Mouse (Mus musculus) forebrain, embryonic 13.5 days (tissue): ENCODE results near the gene Siglece. TPM values are rescaled to one million over a fixed set of nuclear protein-coding genes. Genes with fewer than 3 reads are reported as not detected.

Source experiments
- ATAC-seq: fragments of 200-750 bp; cut with Nextera tagmentation; 2 replicates; pipeline ENCODE4 v1.8.0; 2017
- H3K27ac ChIP-seq: fragments of 300-500 bp; sonication (generic); 2 replicates; pipeline ENCODE4 v1.5.1; 2015; ENCODE audit warnings: inconsistent platforms, mild to moderate bottlenecking, moderate library complexity
- H3K27me3 ChIP-seq: fragments of 300-500 bp; sonication (generic); 2 replicates; pipeline ENCODE4 v1.6.1; 2015; ENCODE audit warnings: mild to moderate bottlenecking, inconsistent platforms
- H3K36me3 ChIP-seq: fragments of 300-500 bp; sonication (generic); 2 replicates; pipeline ENCODE4 v1.6.1; 2015; ENCODE audit warnings: mild to moderate bottlenecking, inconsistent platforms; ENCODE audit not compliant: poor library complexity, severe bottlenecking
- H3K4me1 ChIP-seq: fragments of 300-500 bp; sonication (generic); 2 replicates; pipeline ENCODE4 v1.6.1; 2015; ENCODE audit warnings: inconsistent platforms
- H3K4me2 ChIP-seq: fragments of 300-500 bp; sonication (generic); 2 replicates; pipeline ENCODE4 v1.6.1; 2015; ENCODE audit warnings: inconsistent platforms, mild to moderate bottlenecking, moderate library complexity
- H3K4me3 ChIP-seq: fragments of 300-500 bp; sonication (generic); 2 replicates; pipeline ENCODE4 v1.5.1; 2015; ENCODE audit warnings: mild to moderate bottlenecking, inconsistent platforms
- H3K9ac ChIP-seq: fragments of 300-500 bp; sonication (generic); 2 replicates; pipeline ENCODE4 v1.6.1; 2015; ENCODE audit warnings: mild to moderate bottlenecking, inconsistent platforms
- H3K9me3 ChIP-seq: fragments of 300-500 bp; sonication (generic); replicated peaks from 2 replicates; pipeline ENCODE4 v1.6.1; 2016; ENCODE audit warnings: inconsistent platforms
- WGBS: fragments of 180-500 bp; shearing (Covaris S2); methylation state at CpG from one replicate; pipeline ENCODE4 v1.1.7; 2015; 5-methylcytosine and 5-hydroxymethylcytosine counted together
- polyA plus RNA-seq: library from polyadenylated mRNA; unstranded; fragments of >200 nt; fragmentation: Nextera tagmentation; extraction: Ambion mirVana; gene quantifications from 2 replicates; pipeline ENCODE4 v1.2.1, GENCODE M21; 2015

Gene Siglece
- polyA plus RNA-seq, 1 experiment from 2014 or later, result 0.17 TPM

DNA sequence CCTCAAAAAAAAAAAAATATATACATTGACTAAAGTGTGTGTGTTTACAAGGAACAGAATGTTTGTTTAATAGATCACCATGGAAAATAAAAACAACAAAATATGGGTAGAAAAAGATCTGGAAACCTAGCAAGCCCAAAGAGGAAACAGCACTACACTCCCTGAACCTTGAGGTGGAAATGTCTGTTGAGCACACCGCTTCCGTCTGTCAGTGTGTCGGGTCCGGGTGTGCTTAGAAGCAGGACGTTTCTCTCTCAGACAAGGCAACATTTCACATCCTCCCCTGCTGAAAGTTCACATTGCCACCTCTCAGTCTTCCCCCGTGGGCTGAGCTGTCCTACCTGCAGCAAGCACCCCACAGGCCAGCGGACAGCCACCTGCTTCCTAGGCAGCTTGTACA lies 37.0 kb downstream of the Siglece start:
- no peak for ATAC-seq
- H3K9me3 ChIP-seq, result no peaks in the 10 kb centered on the region
- no peak overlapping the region for H3K9ac ChIP-seq
- H3K27me3 ChIP-seq, result no peaks in the 10 kb centered on the region
- no peaks in the 10 kb centered on the region for H3K4me1 ChIP-seq
- no peaks in the 10 kb centered on the region for H3K36me3 ChIP-seq
- 83% methylated on average over 7 of the region's 7 CpGs for WGBS
- no peak overlapping the region for H3K4me3 ChIP-seq
- no peak overlapping the region for H3K4me2 ChIP-seq
- H3K27ac ChIP-seq, result no peak overlapping the region

DNA sequence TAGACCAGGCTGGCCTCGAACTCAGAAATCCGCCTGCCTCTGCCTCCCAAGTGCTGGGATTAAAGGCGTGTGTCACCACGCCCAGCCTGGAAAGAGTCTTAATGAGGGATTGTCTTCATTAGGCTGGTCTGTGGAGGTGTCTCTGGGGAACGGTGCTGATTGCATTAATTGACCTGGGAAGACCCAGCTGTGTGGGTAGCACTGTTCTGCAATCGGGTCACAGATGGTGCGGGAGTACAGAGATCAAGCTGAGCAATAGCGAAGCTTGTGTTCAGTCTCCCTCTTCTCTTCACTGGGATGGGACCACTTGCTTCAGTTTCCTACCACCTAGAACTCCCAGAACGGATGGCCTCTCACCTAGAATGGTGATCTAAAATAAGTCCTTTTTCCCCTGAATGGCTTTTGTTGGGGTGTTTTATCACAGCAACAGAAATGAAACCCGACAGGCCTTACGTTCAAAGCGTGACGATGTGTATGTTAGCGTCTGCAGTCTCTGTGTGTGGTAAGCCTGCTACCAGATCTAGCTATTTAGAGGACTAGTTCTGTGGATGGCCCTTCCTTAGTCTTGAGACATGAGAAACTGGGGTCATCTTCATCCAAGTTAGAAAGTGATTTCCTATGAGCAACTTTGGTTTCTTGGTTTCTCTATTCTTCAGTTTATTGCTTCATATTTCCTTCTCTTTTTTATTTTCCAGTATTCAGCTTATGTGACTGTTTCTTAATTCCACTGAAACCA lies 46.0 kb downstream of the Siglece start:
- H3K9me3 ChIP-seq, result no peaks in the 10 kb centered on the region
- H3K27ac ChIP-seq, result no peak overlapping the region
- no peaks in the 10 kb centered on the region for H3K27me3 ChIP-seq
- no peaks in the 10 kb centered on the region for H3K36me3 ChIP-seq
- no peaks in the 10 kb centered on the region for H3K4me1 ChIP-seq
- no peak overlapping the region for H3K4me3 ChIP-seq
- no peak overlapping the region for H3K9ac ChIP-seq
- WGBS, result 89% methylated on average over 14 of the region's 14 CpGs
- ATAC-seq, result no peak
- no peak overlapping the region for H3K4me2 ChIP-seq

DNA sequence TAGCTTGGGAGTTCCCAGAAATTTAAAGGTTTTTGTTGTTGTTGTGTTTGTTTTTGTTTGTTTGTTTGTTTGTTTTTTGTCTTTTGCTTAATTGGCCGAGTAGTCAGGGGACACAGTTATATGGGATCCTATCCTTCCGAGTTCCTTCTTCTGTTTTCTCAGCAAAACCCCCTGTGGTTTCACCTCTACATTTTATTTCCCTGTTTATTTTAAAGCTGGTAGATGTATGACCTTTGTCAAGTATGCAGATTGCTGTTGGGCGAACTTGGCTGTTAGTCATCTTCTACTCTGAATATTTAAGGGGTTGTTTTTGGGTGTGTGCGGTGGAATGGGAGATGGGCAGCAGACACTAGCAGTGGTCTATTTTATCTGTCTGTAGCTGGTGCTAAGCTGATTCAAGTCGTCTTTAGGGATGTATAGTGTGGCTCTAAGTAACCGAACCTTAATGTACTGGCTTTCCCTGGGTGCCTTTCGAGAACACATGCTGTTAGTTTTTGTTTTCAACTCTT lies 51.6 kb downstream of the Siglece start:
- H3K36me3 ChIP-seq, result no peaks in the 10 kb centered on the region
- 85% methylated on average over 7 of the region's 7 CpGs for WGBS
- no peaks in the 10 kb centered on the region for H3K27me3 ChIP-seq
- ATAC-seq, result no peak
- H3K27ac ChIP-seq, result no peak overlapping the region
- no peak overlapping the region for H3K4me2 ChIP-seq
- H3K9me3 ChIP-seq, result no peaks in the 10 kb centered on the region
- H3K4me3 ChIP-seq, result no peak overlapping the region
- no peak overlapping the region for H3K9ac ChIP-seq
- peaks cover 10% of the 10 kb centered on the region for H3K4me1 ChIP-seq

DNA sequence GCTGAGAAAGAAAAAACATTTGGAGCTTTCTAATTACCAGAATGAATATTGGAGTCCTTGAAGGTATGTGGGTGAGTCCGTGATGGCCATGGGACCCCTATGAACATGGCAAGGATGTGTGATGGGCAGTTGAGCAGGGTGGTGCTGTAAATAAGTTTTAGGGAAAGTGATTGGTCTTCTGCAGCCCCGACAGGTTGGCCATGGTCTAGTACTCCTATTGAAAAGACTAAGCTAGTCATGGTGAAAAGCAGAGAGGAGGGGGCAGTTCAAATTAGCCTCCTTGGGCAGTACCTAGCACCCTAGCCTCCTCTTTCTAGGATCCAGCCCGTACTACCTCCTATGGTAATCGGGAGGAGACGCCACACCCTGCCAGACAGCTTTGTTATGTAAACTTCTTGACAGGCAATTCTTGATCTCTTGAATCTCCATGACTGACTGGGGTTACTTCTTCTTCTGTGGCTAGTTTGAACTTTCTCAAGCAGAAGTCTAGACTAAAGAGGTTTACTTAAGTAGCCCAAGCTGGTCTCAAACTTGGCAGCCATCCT lies 52.1 kb downstream of the Siglece start:
- peak overlapping the region; percentile 45; the same call in 1 of the 2 replicates for H3K9ac ChIP-seq
- H3K4me1 ChIP-seq, result peaks cover 10% of the 10 kb centered on the region
- peak overlapping the region; percentile 79 for H3K4me2 ChIP-seq
- H3K9me3 ChIP-seq, result no peaks in the 10 kb centered on the region
- H3K4me3 ChIP-seq, result peak overlapping the region; percentile 45
- no peaks in the 10 kb centered on the region for H3K27me3 ChIP-seq
- no peak for ATAC-seq
- 49% methylated on average over 5 of the region's 5 CpGs for WGBS
- H3K36me3 ChIP-seq, result no peaks in the 10 kb centered on the region
- H3K27ac ChIP-seq, result no peak overlapping the region

DNA sequence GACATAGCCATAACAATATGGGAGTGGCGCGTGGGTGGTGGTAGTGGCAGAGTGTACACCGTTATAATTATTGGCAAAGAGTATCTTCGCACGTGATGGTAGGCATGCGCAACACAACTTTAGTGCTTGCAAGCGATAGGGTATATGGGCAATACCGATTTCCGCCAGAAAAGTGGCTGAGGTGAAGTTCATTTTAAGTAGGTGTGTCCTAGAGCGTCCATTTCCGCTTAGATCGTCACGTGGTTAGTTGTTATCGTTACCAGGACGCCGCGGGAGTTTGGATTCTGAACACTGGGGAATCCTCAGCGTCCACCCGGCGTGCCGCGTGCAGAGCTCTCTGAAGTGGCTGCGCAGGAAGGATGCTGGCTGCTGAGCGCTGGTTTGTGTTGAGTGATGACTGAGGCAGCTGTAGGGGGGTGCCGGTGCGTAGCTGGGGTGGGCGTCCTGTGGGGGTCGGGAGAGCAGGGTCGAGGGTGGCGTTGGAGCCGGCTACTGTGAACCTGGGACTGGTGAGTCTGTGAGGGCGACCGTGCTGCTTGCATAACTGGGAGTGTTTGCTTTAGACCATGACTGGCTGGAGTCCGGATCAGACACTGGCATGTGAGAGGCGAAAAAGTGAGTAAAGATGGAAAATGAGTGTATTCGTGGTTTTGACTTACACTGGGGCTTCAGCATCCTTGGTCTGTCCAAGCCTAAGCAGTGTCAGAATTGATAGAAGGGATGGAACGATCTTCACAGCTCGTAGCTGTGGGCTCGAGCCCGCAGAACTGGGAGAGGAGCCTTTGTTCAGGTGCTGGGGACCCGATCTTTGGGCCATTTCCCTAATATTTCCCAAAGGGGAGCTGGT lies 52.8 kb downstream of the Siglece start, which contains the start of gene Zfp819:
Gene Zfp819, plus strand, starts transcription at position 274 of the 847 bp plus-strand sequence.
- Histone ChIP-seq H3K4me3 (peak within 1 kb of the TSS; percentile 45), H3K27ac (no peak within 1 kb of the TSS), H3K27me3 (no peaks in the 10 kb centered on the region), H3K4me2 (peak within 1 kb of the TSS; percentile 79), H3K36me3 (no peaks in the 10 kb centered on the region), H3K4me1 (peaks cover 10% of the 10 kb centered on the region), H3K9me3 (no peaks in the 10 kb centered on the region), H3K9ac (peak within 1 kb of the TSS; percentile 45)
- peak; percentile 94 for ATAC-seq
- WGBS, result 16% methylated on average over 41 of the region's 41 CpGs

DNA sequence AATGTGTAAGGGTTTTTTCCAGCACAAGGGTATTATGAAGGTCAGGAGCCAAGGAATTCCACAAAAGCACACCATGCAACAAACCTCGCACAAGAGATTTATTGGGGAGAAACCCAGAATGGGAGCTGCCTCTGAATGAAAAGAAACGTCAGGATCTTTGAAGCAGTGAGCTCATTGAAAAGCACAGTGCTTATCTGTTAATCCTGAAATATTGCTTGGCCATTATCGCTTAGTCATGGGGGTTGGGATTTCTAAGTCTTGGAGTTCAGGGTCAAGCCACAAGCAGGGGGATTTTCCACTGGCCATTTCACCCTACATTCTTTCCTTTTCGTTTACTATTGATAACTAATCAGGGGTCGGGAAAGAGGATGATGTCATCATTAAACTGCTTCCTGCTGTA lies 58.1 kb downstream of the Siglece start:
- Histone ChIP-seq H3K27me3 (no peaks in the 10 kb centered on the region), H3K9ac (no peak overlapping the region), H3K9me3 (no peaks in the 10 kb centered on the region), H3K4me2 (no peak overlapping the region), H3K4me3 (no peak overlapping the region), H3K36me3 (no peaks in the 10 kb centered on the region), H3K27ac (no peak overlapping the region), H3K4me1 (peaks cover 3% of the 10 kb centered on the region; the same call in 1 of the 2 replicates)
- WGBS, result 22% methylated on average over 5 of the region's 5 CpGs
- no peak for ATAC-seq

Other genes starting within 250 kb of the Siglece start
- gene Lim2, start 232.5 kb downstream of the Siglece start, polyA plus RNA-seq, result not detected in 2 replicates
- gene Nkg7, start 223.1 kb downstream of the Siglece start, polyA plus RNA-seq, result not detected in 2 replicates
- gene Cldnd2, start 219.4 kb downstream of the Siglece start, polyA plus RNA-seq, result not detected in 2 replicates
- gene Etfb, start 216.1 kb downstream of the Siglece start, polyA plus RNA-seq, result 152 and 167 TPM in 2 replicates
- 0.26 and 0.47 TPM in 2 replicates for gene Gm45233, start 216.0 kb downstream of the Siglece start, polyA plus RNA-seq
- 4.2 and 4.9 TPM in 2 replicates for gene Vsig10l, start 197.0 kb downstream of the Siglece start, polyA plus RNA-seq
- 3.7 and 4.9 TPM in 2 replicates for gene Iglon5, start 170.1 kb downstream of the Siglece start, polyA plus RNA-seq
- gene 4931406B18Rik, start 154.2 kb downstream of the Siglece start, polyA plus RNA-seq, result not detected in 2 replicates
- gene Cd33, start 115.7 kb downstream of the Siglece start, polyA plus RNA-seq, result 0.57 and 1.5 TPM in 2 replicates
- gene Zfp658, start 97.9 kb downstream of the Siglece start, polyA plus RNA-seq, result 8.8 and 9.4 TPM in 2 replicates
- 13.2 and 16.0 TPM in 2 replicates for gene Zfp719, start 80.6 kb downstream of the Siglece start, polyA plus RNA-seq
- 0.37 and 0.67 TPM in 2 replicates for gene Zfp819, start 53.0 kb downstream of the Siglece start, polyA plus RNA-seq
- not detected in 2 replicates for gene Ceacam18, start 25.5 kb downstream of the Siglece start, polyA plus RNA-seq
- gene Ctu1, start 11.9 kb upstream of the Siglece start, polyA plus RNA-seq, result 20.2 and 23.1 TPM in 2 replicates
- not detected in 2 replicates for gene Klk14, start 30.3 kb upstream of the Siglece start, polyA plus RNA-seq
- not detected in 2 replicates for gene Klk13, start 52.4 kb upstream of the Siglece start, polyA plus RNA-seq
- gene Klk12, start 108.7 kb upstream of the Siglece start, polyA plus RNA-seq, result not detected in 2 replicates
- not detected in 2 replicates for gene Klk11, start 114.4 kb upstream of the Siglece start, polyA plus RNA-seq
- gene Klk10, start 120.9 kb upstream of the Siglece start, polyA plus RNA-seq, result not detected in 2 replicates
- gene Klk9, start 131.7 kb upstream of the Siglece start, polyA plus RNA-seq, result not detected in 2 replicates
- gene Klk8, start 137.4 kb upstream of the Siglece start, polyA plus RNA-seq, result 4.8 and 5.5 TPM in 2 replicates
- gene Klk7, start 151.1 kb upstream of the Siglece start, polyA plus RNA-seq, result not detected in 2 replicates
- not detected in 2 replicates for gene Klk6, start 164.3 kb upstream of the Siglece start, polyA plus RNA-seq
- gene Klk5, start 181.8 kb upstream of the Siglece start, polyA plus RNA-seq, result not detected in 2 replicates
- gene Klk4, start 221.0 kb upstream of the Siglece start, polyA plus RNA-seq, result 0.14 TPM in 1 of 2 replicates, not detected in the other